Mouse (Mus musculus) adrenal gland, adult 2 months (tissue): Measurements from ENCODE around the gene Tcstv3. TPM values are rescaled to one million over a fixed set of nuclear protein-coding genes. Genes with fewer than 3 reads are reported as not detected.
"Not testable (repeated sequence)": the region's sequence is repeated elsewhere in the genome, so short reads cannot be mapped to it uniquely, and the experiment has no call there.

ENCODE experiments used
- DNase-seq: peaks from one replicate; pipeline ENCODE4 v3.0.0; 2021
- long read RNA-seq: library from polyadenylated mRNA; stranded (forward); transcript quantifications from one replicate; pipeline ENCODE4 v2.0.0, GENCODE M21; 2021
- polyA plus RNA-seq: library from polyadenylated mRNA; depleted of rRNA; stranded (reverse); fragments of >200 nt; gene quantifications from 2 replicates; pipeline ENCODE4 v1.2.3, GENCODE M21; 2012; rRNA removed
- total RNA-seq, 2 experiments: library from RNA; stranded (reverse); gene quantifications; 2 replicates each; pipeline ENCODE4 v1.2.3; 2021

The Tcstv3 gene
- total RNA-seq (not detected), polyA plus RNA-seq (not detected in 2 replicates)
- long read RNA-seq: 0 reads

DNA sequence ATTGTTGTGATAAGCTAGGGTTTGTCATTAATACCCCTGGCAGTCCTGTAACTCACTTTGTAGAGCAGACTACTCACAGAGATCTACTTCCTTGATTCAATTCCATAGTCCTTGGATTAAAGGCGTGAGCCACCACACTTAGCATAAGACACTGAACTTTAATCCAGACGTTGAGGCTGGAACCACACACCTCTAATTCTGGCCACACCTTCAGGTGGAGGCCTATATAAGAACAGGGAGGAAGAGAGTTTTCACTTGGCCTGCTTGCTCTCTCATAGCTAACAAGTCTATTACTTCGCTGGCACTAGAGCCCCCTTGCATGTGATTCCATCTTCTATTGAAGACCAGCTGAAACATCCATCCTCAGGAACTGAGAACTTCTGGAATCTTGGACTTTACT is at the start of gene Tcstv3:
TSS of gene Tcstv3 (plus strand) at position 301 of the 400 bp plus-strand sequence.
- not testable (repeated sequence) for DNase-seq

DNA sequence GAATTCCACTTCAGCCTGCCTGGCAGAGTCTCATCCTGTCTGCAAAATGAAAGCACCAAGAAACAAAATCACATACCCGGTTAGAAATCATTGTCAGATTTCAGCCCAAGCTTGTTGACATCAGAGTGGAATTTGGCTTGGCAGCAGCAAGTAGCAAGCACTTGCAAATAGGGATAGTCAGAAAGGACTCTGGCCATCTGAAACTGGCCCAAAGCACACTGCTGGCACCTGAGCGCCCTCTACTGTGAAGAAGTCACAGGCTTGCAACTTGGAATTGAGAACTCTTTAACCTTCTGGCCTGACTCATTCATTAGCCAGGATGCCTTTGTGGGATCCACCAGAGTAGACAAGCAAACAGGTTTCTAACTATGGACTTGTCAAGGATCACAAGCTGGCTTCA is 38.8 kb upstream of the Tcstv3 start:
- DNase-seq: not testable (repeated sequence)

DNA sequence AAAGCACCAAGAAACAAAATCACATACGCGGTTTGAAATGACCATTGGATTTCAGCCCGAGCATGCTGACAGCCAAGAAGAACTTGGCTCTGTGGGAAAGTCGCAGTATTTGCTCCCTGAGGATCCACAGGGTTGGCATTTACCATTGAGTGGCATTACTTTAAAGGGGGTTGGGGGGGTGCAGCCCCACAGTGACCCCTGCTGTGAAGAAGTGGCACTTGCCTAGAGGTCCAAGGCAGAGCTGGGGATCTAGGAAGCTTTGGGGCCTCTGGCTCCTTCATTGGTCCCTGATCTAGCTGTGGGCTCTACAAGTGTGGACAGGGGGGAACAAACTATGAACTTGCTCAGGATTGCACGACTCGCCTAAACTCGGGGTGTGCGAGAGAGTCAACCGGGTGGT is 37.9 kb upstream of the Tcstv3 start:
- no peak for DNase-seq

DNA sequence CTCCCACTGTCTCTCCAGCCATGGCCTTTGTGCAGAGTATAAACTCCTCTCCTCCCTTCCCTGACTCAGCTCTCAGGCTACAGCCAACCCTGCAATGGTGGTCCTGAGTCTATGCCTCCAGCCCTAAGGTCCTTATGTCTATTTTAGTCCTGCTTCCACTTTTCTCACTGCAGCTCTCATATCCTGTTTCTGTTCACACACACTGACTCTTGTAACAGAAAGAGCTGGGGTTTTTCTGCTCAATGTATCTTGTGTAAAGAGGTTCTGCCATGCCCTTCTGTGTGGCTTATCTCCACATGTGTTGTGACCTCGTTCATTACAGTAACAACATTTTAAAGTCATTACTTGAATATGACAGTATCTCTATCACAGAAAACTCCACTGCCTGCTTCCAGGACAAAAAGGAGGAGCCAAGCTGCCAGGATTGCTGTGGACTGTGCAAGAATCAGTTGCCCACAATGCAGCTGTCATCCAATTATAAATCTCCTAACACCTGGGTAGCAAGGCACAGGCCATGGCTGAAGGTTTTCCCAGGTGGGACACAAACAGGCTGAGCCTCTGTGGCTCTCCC is 17.3 kb upstream of the Tcstv3 start:
- DNase-seq: no peak

DNA sequence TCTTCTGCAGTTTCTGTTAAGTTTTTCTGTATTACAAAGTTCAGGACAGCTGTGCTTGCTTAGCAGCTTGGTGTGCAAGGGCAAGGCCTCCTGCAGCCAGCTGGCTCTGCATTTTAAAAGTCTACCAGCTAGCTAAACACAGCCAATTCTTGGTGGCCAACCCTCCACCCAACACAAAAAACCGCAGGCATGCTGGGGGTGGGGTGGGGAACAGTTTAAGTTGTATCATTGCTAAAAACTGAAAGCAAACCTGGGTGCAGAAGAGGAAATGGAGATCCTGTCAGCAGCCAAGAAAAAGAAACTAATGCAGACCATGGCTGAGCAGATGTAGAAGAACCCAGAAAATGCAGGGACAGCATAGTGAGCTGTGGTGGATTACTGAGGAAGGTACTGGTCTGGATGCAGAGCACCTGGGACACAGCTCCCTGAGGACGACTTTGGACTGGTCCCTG is 16.7 kb upstream of the Tcstv3 start, which contains the start of gene BC147527:
TSS of gene BC147527 (plus strand) at position 402 of the 452 bp plus-strand sequence.
- peak; percentile 7 for DNase-seq

DNA sequence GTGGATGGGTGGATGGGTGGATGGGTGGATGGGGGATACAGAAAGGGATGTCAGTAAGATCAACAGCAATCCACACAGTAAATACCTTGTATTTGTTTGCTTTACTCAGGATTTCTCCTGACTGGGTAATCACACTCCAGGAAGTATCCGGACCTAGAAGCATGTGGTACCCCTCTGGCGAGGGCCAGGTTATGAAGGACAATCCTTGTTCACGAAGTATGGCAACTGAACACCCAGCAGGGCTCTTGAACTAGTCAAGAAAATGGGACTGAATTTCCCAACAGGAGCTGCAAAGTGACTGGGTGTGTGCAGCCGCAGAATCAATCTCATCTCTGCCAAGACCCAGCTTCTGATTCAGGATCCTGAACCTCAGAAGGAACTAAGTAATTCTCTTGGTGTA is 15.8 kb upstream of the Tcstv3 start:
- no peak for DNase-seq

DNA sequence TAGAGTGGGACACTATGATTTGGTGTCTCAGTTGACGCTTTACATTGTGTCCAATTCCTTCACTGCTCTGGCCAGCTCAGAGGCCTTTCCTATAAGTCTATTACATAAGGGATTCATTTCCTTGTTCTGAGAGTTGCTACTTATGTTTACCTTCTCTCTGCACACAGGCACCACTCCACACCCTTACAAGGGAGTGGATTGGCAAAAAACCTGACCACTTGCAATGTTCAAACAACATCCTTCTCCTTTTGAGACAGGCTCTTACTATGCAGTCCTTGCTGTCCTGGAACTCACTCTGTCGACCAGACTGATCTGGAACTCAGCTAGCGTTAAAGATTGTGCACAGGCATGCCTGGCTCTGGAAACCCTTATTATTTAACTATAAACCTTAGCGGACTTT is 5.9 kb upstream of the Tcstv3 start:
- no peak for DNase-seq

DNA sequence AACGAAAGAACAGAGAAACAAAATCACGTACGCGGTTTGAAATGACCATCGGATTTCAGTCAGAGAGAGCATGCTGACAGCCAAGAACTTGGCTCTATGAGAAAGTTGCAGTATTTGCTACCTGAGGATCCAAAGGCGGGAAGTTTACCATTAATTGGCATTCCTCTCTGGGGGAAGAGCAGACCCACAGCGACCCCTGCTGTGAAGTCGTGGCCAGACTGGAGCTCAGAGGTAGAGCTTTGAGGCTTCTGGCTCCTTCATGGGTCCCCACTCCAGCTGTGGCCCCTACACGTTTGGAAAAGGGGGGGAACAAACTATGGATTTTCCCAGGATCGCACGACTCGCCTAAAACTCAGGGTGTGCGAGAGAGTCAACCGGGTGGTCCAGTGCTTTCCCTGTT is 3.1 kb upstream of the Tcstv3 start:
- no peak for DNase-seq

DNA sequence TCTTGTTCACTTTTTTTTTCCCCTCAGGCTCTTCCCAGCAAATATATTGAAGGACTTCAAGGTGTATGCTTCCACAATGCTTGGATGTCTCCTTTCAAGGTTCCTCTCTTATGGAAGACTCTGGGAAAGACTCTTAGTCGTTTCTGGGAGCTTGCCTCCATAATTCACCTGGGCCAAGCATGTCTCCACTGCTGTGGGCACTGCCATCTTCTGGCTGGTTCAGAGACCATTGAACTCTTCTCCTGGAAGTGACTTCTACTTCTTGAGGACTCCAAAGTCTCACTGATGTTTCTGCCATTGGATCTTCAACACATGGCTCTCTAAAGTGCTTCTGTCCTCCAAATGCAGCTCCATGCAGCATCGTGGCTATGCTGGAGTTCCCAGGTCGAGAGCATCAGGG is 3.5 kb downstream of the Tcstv3 start:
- DNase-seq: no peak

DNA sequence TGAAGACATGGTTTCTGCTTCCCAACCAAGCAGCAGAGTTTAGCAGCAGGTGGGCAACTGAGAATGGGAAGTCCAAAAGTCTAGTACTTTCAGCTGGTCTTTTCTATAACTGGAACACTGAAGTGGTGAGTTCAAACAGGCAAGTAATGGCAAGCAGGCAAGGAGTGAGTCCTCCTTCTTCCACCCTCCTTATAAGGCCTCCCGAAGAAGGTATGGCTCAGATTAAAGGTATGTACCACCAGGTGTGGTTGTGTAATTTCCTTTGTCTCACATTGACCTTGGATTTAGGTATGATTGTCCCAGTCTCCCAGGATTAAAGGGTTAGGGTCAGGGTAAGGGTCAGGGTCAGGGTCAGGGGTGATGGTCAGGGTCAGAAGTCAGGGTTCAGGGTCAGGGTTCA is 4.0 kb downstream of the Tcstv3 start:
- no peak for DNase-seq

Other genes with a start within 250 kb of the Tcstv3 start
- not detected for gene Gm20767, start 176.6 kb upstream of the Tcstv3 start, total RNA-seq
- not detected in 2 replicates for gene Gm20767, start 176.6 kb upstream of the Tcstv3 start, polyA plus RNA-seq
- gene Gm21818, start 144.4 kb upstream of the Tcstv3 start, total RNA-seq: not detected
- not detected in 2 replicates for gene Gm21818, start 144.4 kb upstream of the Tcstv3 start, polyA plus RNA-seq
- gene Gm21762, start 100.9 kb upstream of the Tcstv3 start, total RNA-seq: not detected
- gene Gm21762, start 100.9 kb upstream of the Tcstv3 start, polyA plus RNA-seq: 0.27 TPM in 1 of 2 replicates, not detected in the other
- gene Gm21731, start 77.8 kb upstream of the Tcstv3 start, total RNA-seq: not detected
- gene Gm21731, start 77.8 kb upstream of the Tcstv3 start, polyA plus RNA-seq: not detected in 2 replicates
- gene AF067061, start 53.8 kb upstream of the Tcstv3 start, total RNA-seq: not detected
- gene AF067061, start 53.8 kb upstream of the Tcstv3 start, polyA plus RNA-seq: not detected in 2 replicates
- not detected for gene BC147527, start 16.5 kb upstream of the Tcstv3 start, total RNA-seq
- gene BC147527, start 16.5 kb upstream of the Tcstv3 start, polyA plus RNA-seq: 0.20 TPM in 1 of 2 replicates, not detected in the other